Mouse (Mus musculus): ENCODE results near the gene Camk1.
A peak's percentile ranks its signal among the peaks of the same experiment; 100 is the strongest.

- TF ChIP-seq CTCF (IDR thresholded peaks at IDR 0.05; ENCODE audit: borderline replicate concordance, control insufficient read depth, extremely low read depth, insufficient read depth, low read length, poor library complexity), result peak; percentile 66
- peak; percentile 41; the same call in 1 of the 2 replicates for TF ChIP-seq POLR2A (IDR thresholded peaks at IDR 0.05; ENCODE audit: control insufficient read depth, extremely low read depth, insufficient read depth, low read length, poor library complexity)
Measured at GRCm38 (mm10) chr6:113306322-113306985, 37.3 kb downstream of the Camk1 start.

Data from thymus, adult 2 months (tissue).